Mouse (Mus musculus): ENCODE results near the gene Rxrg.

- TF ChIP-seq CTCF (conservative IDR thresholded peaks at IDR 0.05; ENCODE audit: low read length), result no peak
- no peak for TF ChIP-seq NANOG (IDR thresholded peaks at IDR 0.05; ENCODE audit: borderline replicate concordance, low read length)
These were observed 19.1 kb upstream of the Rxrg start for GRCm38 (mm10) chr1:167579131-167579530.
